Mouse (Mus musculus) stomach, embryonic 16.5 days (tissue): Measurements from ENCODE around the gene Gnb1. TPM values are rescaled to one million over a fixed set of nuclear protein-coding genes. Genes with fewer than 3 reads are reported as not detected.

Experiments used
- ATAC-seq: fragments of 200-750 bp; cut with Nextera tagmentation; 2 replicates; pipeline ENCODE4 v1.8.0; 2017; ENCODE audit warnings: moderate number of reproducible peaks, moderate TSS enrichment; ENCODE audit not compliant: insufficient read depth, low FRiP score
- H3K27ac ChIP-seq: fragments of 300-500 bp; sonication (generic); 2 replicates; pipeline ENCODE4 v1.5.1; 2014; ENCODE audit warnings: low read length
- H3K27me3 ChIP-seq: fragments of 300-500 bp; sonication (generic); 2 replicates; pipeline ENCODE4 v1.6.1; 2014; ENCODE audit warnings: low read length, control low read depth, mixed read lengths; ENCODE audit not compliant: control insufficient read depth, insufficient read depth
- H3K36me3 ChIP-seq: fragments of 300-500 bp; sonication (generic); 2 replicates; pipeline ENCODE4 v1.6.1; 2014; ENCODE audit warnings: low read length; ENCODE audit not compliant: control insufficient read depth, insufficient read depth
- H3K4me1 ChIP-seq: fragments of 300-500 bp; sonication (generic); 2 replicates; pipeline ENCODE4 v1.6.1; 2014; ENCODE audit warnings: low read length, control low read depth, mixed read lengths; ENCODE audit not compliant: control insufficient read depth, insufficient read depth
- H3K4me2 ChIP-seq: fragments of 300-500 bp; sonication (generic); 2 replicates; pipeline ENCODE4 v1.6.1; 2014; ENCODE audit warnings: low read depth, low read length, mixed read lengths
- H3K4me3 ChIP-seq: fragments of 300-500 bp; sonication (generic); replicated peaks from 2 replicates; pipeline ENCODE4 v1.5.1; 2014; ENCODE audit warnings: mild to moderate bottlenecking, low read length
- H3K9ac ChIP-seq: fragments of 300-500 bp; sonication (generic); 2 replicates; pipeline ENCODE4 v1.6.1; 2014; ENCODE audit warnings: low read length
- H3K9me3 ChIP-seq: fragments of 300-500 bp; sonication (generic); replicated peaks from 2 replicates; pipeline ENCODE4 v1.6.1; 2016; ENCODE audit warnings: low read length, control low read depth; ENCODE audit not compliant: control insufficient read depth
- WGBS: fragments of 180-500 bp; shearing (Covaris S2); extraction: QIAGEN DNeasy Blood & Tissue Kit; methylation state at CpG from one replicate; pipeline ENCODE4 v1.1.7; 2014; 5-methylcytosine and 5-hydroxymethylcytosine counted together
- polyA plus RNA-seq: library from polyadenylated mRNA; unstranded; fragments of >200 nt; fragmentation: Nextera tagmentation; extraction: Ambion mirVana; gene quantifications from 2 replicates; pipeline ENCODE4 v1.2.1, GENCODE M21; 2015

Gnb1 gene
- polyA plus RNA-seq, result 312 and 332 TPM in 2 replicates

- H3K9me3 ChIP-seq, result no peaks in the 10 kb centered on the region
- H3K27me3 ChIP-seq, result no peaks in the 10 kb centered on the region
- no peaks in the 10 kb centered on the region for H3K36me3 ChIP-seq
- peak; percentile 83 for ATAC-seq
- WGBS, result under 1% methylated on average over 50 of the region's 60 CpGs
- peaks cover 49% of the 10 kb centered on the region for H3K4me1 ChIP-seq
- H3K9ac ChIP-seq, result peak within 1 kb of the TSS; percentile 100
- H3K27ac ChIP-seq, result peak within 1 kb of the TSS; percentile 93
- H3K4me2 ChIP-seq, result peak within 1 kb of the TSS; percentile 85
- H3K4me3 ChIP-seq, result peak within 1 kb of the TSS; percentile 97
Observed at GRCm38 (mm10) chr4:155490990-155491504, at the start of gene Gnb1. Gene Gnb1, plus strand, starts transcription at chr4:155491361.

GRCm38 (mm10) chr4:155442808-155443207 lies 48.4 kb upstream of the Gnb1 start:
- 71% methylated on average over 3 of the region's 3 CpGs for WGBS
- Histone ChIP-seq H3K9me3 (no peaks in the 10 kb centered on the region), H3K9ac (no peak overlapping the region), H3K27ac (no peak overlapping the region), H3K4me2 (no peak overlapping the region), H3K27me3 (no peaks in the 10 kb centered on the region), H3K4me3 (no peak overlapping the region), H3K36me3 (no peaks in the 10 kb centered on the region), H3K4me1 (no peaks in the 10 kb centered on the region)
- no peak for ATAC-seq

- Histone ChIP-seq H3K9me3 (no peaks in the 10 kb centered on the region), H3K9ac (no peak overlapping the region), H3K36me3 (no peaks in the 10 kb centered on the region), H3K27ac (no peak overlapping the region), H3K4me3 (no peak overlapping the region), H3K27me3 (no peaks in the 10 kb centered on the region), H3K4me2 (no peak overlapping the region), H3K4me1 (no peaks in the 10 kb centered on the region)
- no peak for ATAC-seq
- WGBS, result 31% methylated on average over 10 of the region's 10 CpGs
Observed at GRCm38 (mm10) chr4:155451597-155451996, 39.6 kb upstream of the Gnb1 start.

- Histone ChIP-seq H3K4me3 (no peak overlapping the region), H3K9me3 (no peaks in the 10 kb centered on the region), H3K27ac (no peak overlapping the region), H3K9ac (no peak overlapping the region), H3K36me3 (no peaks in the 10 kb centered on the region), H3K27me3 (no peaks in the 10 kb centered on the region), H3K4me2 (no peak overlapping the region), H3K4me1 (no peaks in the 10 kb centered on the region)
- WGBS, result 78% methylated on average over 5 of the region's 5 CpGs
- no peak for ATAC-seq
Observed at GRCm38 (mm10) chr4:155458575-155458974, 32.6 kb upstream of the Gnb1 start.

GRCm38 (mm10) chr4:155463050-155463449 lies 28.1 kb upstream of the Gnb1 start:
- H3K4me2 ChIP-seq, result no peak overlapping the region
- H3K27me3 ChIP-seq, result no peaks in the 10 kb centered on the region
- H3K36me3 ChIP-seq, result no peaks in the 10 kb centered on the region
- no peak for ATAC-seq
- H3K9ac ChIP-seq, result no peak overlapping the region
- H3K4me1 ChIP-seq, result no peaks in the 10 kb centered on the region
- 74% methylated on average over 13 of the region's 13 CpGs for WGBS
- H3K9me3 ChIP-seq, result no peaks in the 10 kb centered on the region
- no peak overlapping the region for H3K27ac ChIP-seq
- no peak overlapping the region for H3K4me3 ChIP-seq

GRCm38 (mm10) chr4:155463611-155464010 lies 27.6 kb upstream of the Gnb1 start:
- Histone ChIP-seq H3K9ac (no peak overlapping the region), H3K4me2 (no peak overlapping the region), H3K9me3 (no peaks in the 10 kb centered on the region), H3K4me1 (no peaks in the 10 kb centered on the region), H3K27ac (no peak overlapping the region), H3K4me3 (no peak overlapping the region), H3K27me3 (no peaks in the 10 kb centered on the region), H3K36me3 (no peaks in the 10 kb centered on the region)
- ATAC-seq, result 0 out of 2 replicates have a peak, but pooled peaks have one; percentile 13
- WGBS, result 81% methylated on average over 6 of the region's 6 CpGs

GRCm38 (mm10) chr4:155464061-155464460 lies 27.1 kb upstream of the Gnb1 start:
- WGBS, result 81% methylated on average over 4 of the region's 4 CpGs
- H3K9ac ChIP-seq, result no peak overlapping the region
- H3K27me3 ChIP-seq, result no peaks in the 10 kb centered on the region
- no peaks in the 10 kb centered on the region for H3K4me1 ChIP-seq
- ATAC-seq, result no peak
- no peaks in the 10 kb centered on the region for H3K9me3 ChIP-seq
- H3K4me3 ChIP-seq, result no peak overlapping the region
- no peaks in the 10 kb centered on the region for H3K36me3 ChIP-seq
- no peak overlapping the region for H3K27ac ChIP-seq
- no peak overlapping the region for H3K4me2 ChIP-seq

GRCm38 (mm10) chr4:155465607-155466006 lies 25.6 kb upstream of the Gnb1 start:
- no peak overlapping the region for H3K9ac ChIP-seq
- no peak for ATAC-seq
- H3K4me2 ChIP-seq, result no peak overlapping the region
- no peak overlapping the region for H3K27ac ChIP-seq
- no peaks in the 10 kb centered on the region for H3K27me3 ChIP-seq
- 80% methylated on average over 6 of the region's 6 CpGs for WGBS
- H3K36me3 ChIP-seq, result no peaks in the 10 kb centered on the region
- H3K4me3 ChIP-seq, result no peak overlapping the region
- no peaks in the 10 kb centered on the region for H3K4me1 ChIP-seq
- H3K9me3 ChIP-seq, result no peaks in the 10 kb centered on the region

- WGBS, result 74% methylated on average over 5 of the region's 5 CpGs
Observed at GRCm38 (mm10) chr4:155466080-155466479, 25.1 kb upstream of the Gnb1 start.

More at GRCm38 (mm10) chr4:155466080-155466479, 25.1 kb upstream of the Gnb1 start:
- no peak for ATAC-seq
- H3K27ac ChIP-seq, result no peak overlapping the region
- no peaks in the 10 kb centered on the region for H3K9me3 ChIP-seq
- no peak overlapping the region for H3K9ac ChIP-seq
- no peaks in the 10 kb centered on the region for H3K27me3 ChIP-seq
- no peak overlapping the region for H3K4me3 ChIP-seq
- no peak overlapping the region for H3K4me2 ChIP-seq
- no peaks in the 10 kb centered on the region for H3K4me1 ChIP-seq
- no peaks in the 10 kb centered on the region for H3K36me3 ChIP-seq
